Mouse (Mus musculus): ENCODE measurements around the gene Lyrm9.

Lyrm9 gene

GRCm38 (mm10) chr11:78815986-78816792 is 10.2 kb upstream of the Lyrm9 start:
- DNase-seq (ENCODE audit: low read depth), result no peak

DNA sequence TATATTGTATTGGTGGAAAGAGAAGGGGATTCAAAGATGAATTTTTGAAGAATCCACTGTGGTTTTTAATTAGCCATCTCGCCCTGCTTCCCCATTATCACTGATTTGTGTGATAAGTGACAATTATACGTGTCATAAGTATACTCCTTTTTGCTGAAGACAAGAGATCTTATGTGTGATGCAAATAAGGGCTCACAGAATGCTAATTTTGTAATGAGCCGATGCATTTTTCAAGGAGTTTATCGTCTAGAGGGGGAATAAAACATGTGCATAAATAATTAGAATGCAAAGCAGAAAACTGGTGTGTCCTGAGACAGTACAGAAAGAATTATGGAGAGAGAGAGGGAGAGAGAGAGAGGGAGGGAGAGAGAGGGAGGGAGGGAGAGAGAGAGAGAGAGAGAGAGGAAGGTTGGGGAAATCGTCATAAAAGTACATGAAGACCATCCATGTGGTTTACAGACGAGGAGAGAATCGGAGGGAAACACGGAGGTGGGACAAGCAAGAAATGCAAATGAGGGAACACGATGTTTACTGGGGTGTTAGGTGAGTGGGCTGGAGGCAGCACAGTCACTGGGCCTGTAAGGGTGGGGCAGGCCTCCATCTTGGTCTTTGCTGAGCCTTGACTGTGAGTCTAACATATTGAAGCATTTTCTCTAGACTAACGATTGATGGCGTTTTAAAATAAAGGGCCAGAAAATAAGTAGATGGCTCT is 8.9 kb upstream of the Lyrm9 start:
- DNase-seq (ENCODE audit: low read depth), result no peak

DNA sequence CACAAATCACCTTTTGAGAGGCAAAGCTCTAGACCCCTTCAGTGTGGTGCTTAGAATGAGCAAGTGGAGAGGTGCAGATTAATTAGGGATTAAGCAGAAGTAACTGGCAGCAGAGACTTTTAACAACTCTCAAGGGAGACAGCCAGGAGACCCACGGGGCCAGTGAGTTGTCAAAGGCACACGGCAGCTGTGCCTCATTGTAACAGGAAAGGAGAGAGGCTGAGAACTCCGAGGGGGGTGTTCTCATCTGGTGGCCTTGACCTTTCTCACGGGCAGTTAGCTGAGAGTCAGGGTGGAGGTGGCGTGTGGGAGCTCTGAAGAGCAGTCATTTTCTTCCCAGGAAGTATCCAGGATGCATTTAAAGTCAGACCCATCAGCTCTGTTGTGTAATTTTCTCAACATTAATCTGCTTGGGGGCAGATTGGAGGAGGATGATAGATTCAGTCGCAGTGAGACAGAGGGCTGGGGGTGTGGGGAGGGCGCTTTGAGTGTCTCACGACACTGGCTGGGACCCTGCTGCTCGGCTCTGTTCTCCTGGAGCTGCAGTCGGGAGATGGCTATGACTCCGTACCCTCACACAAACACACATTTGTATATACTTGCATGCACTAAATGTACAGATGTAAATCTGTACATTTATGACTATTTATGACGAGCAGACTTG is 5.9 kb upstream of the Lyrm9 start:
- DNase-seq (ENCODE audit: low read depth), result no peak

DNA sequence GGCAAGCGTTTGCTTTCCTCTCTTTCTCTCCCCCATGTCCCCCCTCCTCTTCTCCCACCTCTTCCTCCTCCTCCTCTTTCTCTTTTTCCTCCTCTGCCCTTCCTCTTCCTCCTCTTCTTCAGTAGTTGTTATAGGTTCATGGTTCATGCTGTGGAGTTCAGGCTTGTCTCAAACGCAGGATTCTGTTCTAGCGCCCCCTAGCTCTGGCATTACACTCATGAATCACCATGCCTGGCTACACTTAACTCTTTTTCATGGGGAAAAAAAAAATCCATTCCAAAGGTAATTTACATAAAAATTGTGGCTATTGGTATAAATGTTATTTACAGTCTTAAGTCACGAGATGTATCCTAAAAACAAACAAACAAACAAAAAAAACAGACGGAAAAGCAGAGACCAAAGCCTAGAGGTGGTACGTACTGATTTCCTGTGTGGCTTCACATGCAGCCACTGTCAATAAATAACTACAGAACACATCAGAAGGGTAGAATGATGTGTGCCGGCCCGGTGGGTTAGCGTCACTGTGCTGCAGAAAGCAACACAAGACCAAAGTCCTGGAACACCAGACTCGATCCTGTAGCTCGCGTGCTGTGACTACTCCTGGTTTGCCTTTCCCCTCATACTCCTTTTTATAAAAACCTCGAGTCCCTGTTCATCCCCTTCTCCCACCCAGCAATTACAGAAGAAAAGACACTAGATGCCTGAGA is 3.4 kb upstream of the Lyrm9 start:
- DNase-seq (ENCODE audit: low read depth), result no peak

- no peak for DNase-seq (ENCODE audit: low read depth)
Measured at GRCm38 (mm10) chr11:78827546-78827945, 1.2 kb downstream of the Lyrm9 start.

DNA sequence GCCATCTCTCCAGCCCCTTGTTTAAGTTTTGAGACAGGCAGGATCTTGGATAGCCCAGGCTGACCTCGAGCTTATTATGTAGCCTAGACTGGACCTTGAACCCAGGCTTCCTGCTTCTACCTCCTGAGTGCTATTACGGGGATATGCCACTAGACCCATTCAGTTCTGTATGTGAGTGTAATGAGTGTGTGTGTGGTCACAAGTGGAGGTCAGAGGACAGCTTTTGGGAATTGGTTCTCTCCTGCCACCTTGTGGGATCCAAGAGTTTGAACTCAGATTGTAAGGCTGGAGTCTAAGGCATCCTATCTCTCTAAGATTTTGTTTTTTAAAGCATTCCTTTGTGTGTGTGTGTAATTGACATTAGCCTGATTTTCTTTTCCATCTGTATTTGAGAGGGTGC is 2.0 kb downstream of the Lyrm9 start:
- no peak for DNase-seq (ENCODE audit: low read depth)

DNA sequence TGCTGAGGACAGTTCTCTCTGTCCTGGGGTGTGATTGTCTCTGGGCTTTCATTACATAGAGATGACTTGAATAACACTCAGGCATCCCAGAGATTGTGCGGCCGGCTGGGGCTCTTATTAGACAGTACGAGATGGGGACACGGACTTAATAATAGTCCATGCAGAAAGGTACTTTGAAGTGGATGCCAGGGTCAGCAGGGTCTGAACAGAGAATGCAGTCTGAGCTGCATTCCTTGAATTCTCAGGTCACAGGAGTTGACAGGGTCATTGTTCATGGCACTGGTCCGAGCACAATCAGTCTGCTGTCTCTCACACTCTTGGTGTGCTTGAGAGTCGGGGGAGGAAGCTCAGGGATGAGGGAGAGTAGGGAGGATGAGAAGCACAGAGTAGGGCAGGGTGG is 3.0 kb downstream of the Lyrm9 start:
- DNase-seq (ENCODE audit: low read depth), result no peak

GRCm38 (mm10) chr11:78830180-78830579 is 3.8 kb downstream of the Lyrm9 start:
- no peak for DNase-seq (ENCODE audit: low read depth)

GRCm38 (mm10) chr11:78831716-78832115 is 5.3 kb downstream of the Lyrm9 start:
- no peak for DNase-seq (ENCODE audit: low read depth)

DNA sequence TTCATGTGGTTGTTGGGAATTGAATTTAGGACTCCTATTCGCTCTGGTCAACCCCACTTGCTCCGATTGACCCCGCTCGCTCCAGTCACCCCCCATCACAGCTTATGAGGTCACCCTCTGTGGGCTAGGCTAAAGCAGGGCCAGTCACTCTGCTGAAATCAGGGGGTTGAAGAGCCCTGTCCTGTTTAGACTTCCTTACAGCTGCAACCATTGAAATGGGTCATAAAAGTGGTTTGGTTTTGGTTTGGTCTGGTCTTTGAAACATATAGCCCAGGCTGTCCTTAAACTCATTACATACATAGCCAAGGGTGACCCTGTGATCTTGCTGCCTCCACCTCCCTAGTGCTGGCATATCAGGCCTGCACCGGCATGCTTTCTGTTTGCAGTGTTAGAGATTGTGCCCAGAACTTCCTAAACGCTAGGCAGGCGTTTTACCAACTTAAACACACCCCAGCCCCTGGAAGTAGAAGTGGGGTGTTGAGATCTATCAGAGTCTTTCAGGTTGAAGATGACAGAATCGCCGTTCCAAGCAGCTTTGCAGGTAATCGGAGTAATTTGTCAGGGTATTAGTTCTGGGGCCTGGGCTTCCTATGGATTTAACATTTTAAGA is 5.8 kb downstream of the Lyrm9 start:
- peak; percentile 57 for DNase-seq (ENCODE audit: low read depth)

- DNase-seq (ENCODE audit: low read depth), result peak; percentile 89
Measured at GRCm38 (mm10) chr11:78832816-78833314, 6.5 kb downstream of the Lyrm9 start.

- DNase-seq (ENCODE audit: low read depth), result no peak
Measured at GRCm38 (mm10) chr11:78836486-78836885, 10.1 kb downstream of the Lyrm9 start.

DNA sequence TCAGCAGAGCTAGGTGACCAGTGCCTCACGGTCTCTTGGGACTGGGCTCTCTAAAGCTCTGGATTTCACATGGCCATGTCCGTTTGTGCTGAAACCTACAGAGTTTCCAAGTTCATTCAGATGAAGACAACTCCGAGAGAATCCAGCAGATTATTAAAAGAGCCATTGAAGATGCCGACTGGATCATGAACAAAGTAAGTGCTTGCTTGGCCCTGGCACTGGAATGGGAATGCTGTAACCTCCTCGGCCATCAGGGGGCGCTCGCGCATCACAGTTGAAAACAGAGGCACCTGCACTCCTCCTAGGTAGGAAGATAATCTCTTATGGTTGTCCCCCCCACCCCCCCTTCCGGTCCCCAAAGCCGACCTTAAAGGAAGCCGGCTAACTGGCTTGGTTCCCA is 11.6 kb downstream of the Lyrm9 start:
- peak; percentile 57 for DNase-seq (ENCODE audit: low read depth)

- no peak for DNase-seq (ENCODE audit: low read depth)
Measured at GRCm38 (mm10) chr11:78839491-78839890, 13.1 kb downstream of the Lyrm9 start.

- no peak for DNase-seq (ENCODE audit: low read depth)
Measured at GRCm38 (mm10) chr11:78840141-78840540, 13.8 kb downstream of the Lyrm9 start.

- DNase-seq (ENCODE audit: low read depth), result no peak
Measured at GRCm38 (mm10) chr11:78841987-78842386, 15.6 kb downstream of the Lyrm9 start.

DNA sequence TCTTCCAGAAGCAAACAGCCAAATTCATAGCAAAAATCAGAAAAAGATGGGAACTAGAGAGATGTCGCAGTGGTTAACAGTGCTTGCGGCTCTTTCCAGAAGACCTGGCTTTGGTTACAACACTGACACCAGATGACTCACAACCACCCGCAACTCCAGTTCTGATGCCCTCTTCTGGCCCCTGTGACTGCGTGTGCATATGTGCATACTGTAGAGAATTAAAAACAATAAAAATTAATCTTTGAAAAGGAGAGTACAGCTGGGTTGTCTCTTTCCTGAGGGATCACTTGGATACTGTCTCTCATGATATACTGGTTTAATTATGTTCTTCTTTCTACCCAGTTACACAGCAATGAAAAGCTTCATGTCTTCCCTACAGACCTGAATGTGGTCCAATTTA is 20.2 kb downstream of the Lyrm9 start:
- DNase-seq (ENCODE audit: low read depth), result no peak

GRCm38 (mm10) chr11:78847884-78848848 is 21.8 kb downstream of the Lyrm9 start:
- DNase-seq (ENCODE audit: low read depth), result no peak

DNA sequence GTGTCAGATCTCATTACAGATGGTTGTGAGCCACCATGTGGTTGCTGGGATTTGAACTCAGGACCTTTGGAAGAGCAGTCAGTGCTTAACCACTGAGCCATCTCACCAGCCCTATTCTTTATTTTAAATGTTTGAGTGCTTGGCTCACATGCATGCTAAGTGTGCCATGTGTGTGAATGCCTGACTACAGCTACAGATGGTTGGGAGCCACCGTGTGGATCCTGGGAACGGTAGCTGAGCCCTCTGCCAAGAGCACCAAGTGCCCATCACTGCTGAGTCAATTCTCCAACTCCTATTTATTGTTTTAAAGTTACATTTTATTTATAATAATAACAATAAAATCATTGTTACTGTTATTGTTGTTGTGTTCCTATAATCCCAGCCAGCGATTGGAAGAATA is 23.5 kb downstream of the Lyrm9 start:
- no peak for DNase-seq (ENCODE audit: low read depth)

DNA sequence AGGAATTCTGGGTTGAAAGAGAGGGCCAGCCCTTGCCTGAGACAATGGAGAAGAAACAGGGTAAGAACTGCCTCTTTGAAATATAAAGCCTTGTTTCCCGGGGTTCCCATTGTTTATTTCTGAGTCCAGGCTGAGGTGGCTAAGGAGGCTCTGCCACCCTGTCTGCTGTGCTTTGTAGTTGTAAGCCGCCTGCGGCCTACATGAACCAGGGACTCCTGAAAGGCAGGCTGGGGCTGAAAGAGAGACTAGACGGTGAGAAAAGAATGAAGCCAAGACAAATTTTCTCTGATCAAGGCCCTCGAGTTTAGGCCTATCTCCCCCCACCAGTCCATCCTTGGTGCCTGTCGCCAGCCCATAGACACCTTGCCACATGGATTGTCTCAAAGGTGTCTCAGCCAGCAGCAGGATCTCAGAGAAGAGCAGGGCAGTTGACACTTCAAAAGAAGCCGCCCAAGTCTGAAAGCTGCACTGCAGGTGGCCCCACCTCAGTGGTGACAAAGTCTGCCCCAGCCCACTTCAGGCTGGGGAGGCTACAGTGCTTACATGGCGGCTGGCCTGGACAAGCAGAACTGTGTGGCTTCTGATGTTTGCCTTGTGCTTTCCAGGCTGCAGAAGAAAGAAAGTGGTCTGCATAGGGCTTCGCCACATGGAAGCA is 25.0 kb downstream of the Lyrm9 start:
- DNase-seq (ENCODE audit: low read depth), result no peak

Measured in c-Kit-positive CD71-positive TER-119-negative erythroid progenitor cells, embryonic 14.5 days (primary cell).